Mouse (Mus musculus) adrenal gland, adult (tissue): ENCODE measurements around the gene Hdac11.
"Not testable (repeated sequence)": the region's sequence is repeated elsewhere in the genome, so short reads cannot be mapped to it uniquely, and the experiment has no call there.

Experiments used
- DNase-seq, 2 experiments: peaks; one replicate each; pipeline ENCODE4 v3.0.0; 2022 to 2023; ENCODE audit warnings: low spot score in 1 of 2; ENCODE audit not compliant: inconsistent age in 2 of 2

The Hdac11 gene

GRCm38 (mm10) chr6:91200429-91201188 lies 44.1 kb downstream of the Hdac11 start:
- no peak for DNase-seq

- DNase-seq = peak; percentile 48 to 70
Observed at GRCm38 (mm10) chr6:91201881-91202341, 45.4 kb downstream of the Hdac11 start.

- DNase-seq = no peak
Observed at GRCm38 (mm10) chr6:91202571-91202970, 46.1 kb downstream of the Hdac11 start.

- DNase-seq = peak in 1 of 2 experiments; percentile 38
Observed at GRCm38 (mm10) chr6:91205346-91205745, 48.9 kb downstream of the Hdac11 start.

GRCm38 (mm10) chr6:91205791-91206190 lies 49.3 kb downstream of the Hdac11 start:
- peak; percentile 67 to 81 for DNase-seq

GRCm38 (mm10) chr6:91207491-91207890 lies 51.0 kb downstream of the Hdac11 start:
- DNase-seq = peak in 1 of 2 experiments; percentile 75

- DNase-seq = no peak
Observed at GRCm38 (mm10) chr6:91209780-91210179, 53.3 kb downstream of the Hdac11 start.

- DNase-seq = no peak
Observed at GRCm38 (mm10) chr6:91210852-91211251, 54.4 kb downstream of the Hdac11 start.

- not testable (repeated sequence) for DNase-seq
Observed at GRCm38 (mm10) chr6:91212155-91212554, 55.7 kb downstream of the Hdac11 start, which contains the start of gene Fbln2. Gene Fbln2 (plus strand): TSS chr6:91212455.

- DNase-seq = peak; percentile 56 to 76
Observed at GRCm38 (mm10) chr6:91212571-91212970, 56.1 kb downstream of the Hdac11 start.

- no peak for DNase-seq
Observed at GRCm38 (mm10) chr6:91213287-91214218, 57.1 kb downstream of the Hdac11 start.

- no peak for DNase-seq
Observed at GRCm38 (mm10) chr6:91215454-91215853, 59.0 kb downstream of the Hdac11 start.

- no peak for DNase-seq
Observed at GRCm38 (mm10) chr6:91218445-91218844, 62.0 kb downstream of the Hdac11 start.

GRCm38 (mm10) chr6:91218871-91219270 lies 62.4 kb downstream of the Hdac11 start:
- DNase-seq = no peak

- DNase-seq = no peak
Observed at GRCm38 (mm10) chr6:91220062-91220461, 63.6 kb downstream of the Hdac11 start.

GRCm38 (mm10) chr6:91221094-91221493 lies 64.6 kb downstream of the Hdac11 start:
- peak in 1 of 2 experiments; percentile 46 for DNase-seq

- DNase-seq = no peak
Observed at GRCm38 (mm10) chr6:91222694-91223346, 66.4 kb downstream of the Hdac11 start.
